Mouse (Mus musculus): ENCODE data around the gene Lrba.

DNA sequence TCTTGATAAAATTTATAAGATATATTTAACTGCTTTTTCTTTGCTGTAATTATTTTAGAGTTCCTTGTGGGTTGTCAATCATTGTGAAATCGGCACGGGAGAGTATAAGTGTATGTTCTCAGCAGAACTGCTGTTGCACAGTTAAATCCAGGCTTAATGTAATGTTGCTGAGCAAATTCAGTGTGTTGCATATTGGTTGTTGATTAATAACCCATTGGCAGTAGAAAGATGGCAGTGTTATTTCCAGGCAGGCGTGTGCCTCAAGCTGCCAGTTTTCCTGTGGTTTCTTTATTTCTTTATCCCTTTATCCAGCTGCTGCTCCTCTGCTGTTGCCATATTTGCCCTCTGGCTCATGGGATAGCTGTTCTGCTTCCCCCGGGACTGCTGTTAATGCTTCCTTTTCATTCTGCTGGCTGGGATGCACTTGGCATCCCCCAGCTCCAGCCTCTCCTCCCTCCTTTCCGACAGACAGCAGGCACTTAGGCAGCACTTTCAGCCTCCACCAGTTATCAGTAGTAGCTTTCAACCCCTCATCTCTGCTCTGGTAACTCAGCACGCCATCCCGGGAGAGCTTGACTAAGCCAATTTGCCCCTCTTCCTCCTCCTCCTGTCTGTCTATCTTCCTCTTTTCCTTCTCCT is 463.2 kb downstream of the Lrba start:
- TF ChIP-seq CTCF (IDR thresholded peaks at IDR 0.05; ENCODE audit: low read depth) (no peak), EP300 (IDR thresholded peaks at IDR 0.05; ENCODE audit: low read depth) (no peak)
